Mouse (Mus musculus) olfactory bulb, adult 2 months (tissue): ENCODE measurements around the gene Erc2.

Experiments used
- CTCF ChIP-seq: fragments of 200-500 bp; IDR thresholded peaks from 2 replicates; pipeline ENCODE4 v1.5.1; 2012; ENCODE audit warnings: low read depth, mild to moderate bottlenecking, low read length, moderate library complexity; ENCODE audit not compliant: insufficient read depth
- POLR2A ChIP-seq: fragments of 200-500 bp; IDR thresholded peaks from 2 replicates; pipeline ENCODE4 v1.6.1; 2012; ENCODE audit warnings: mild to moderate bottlenecking, low read depth, low read length, moderate library complexity; ENCODE audit not compliant: insufficient read depth

DNA sequence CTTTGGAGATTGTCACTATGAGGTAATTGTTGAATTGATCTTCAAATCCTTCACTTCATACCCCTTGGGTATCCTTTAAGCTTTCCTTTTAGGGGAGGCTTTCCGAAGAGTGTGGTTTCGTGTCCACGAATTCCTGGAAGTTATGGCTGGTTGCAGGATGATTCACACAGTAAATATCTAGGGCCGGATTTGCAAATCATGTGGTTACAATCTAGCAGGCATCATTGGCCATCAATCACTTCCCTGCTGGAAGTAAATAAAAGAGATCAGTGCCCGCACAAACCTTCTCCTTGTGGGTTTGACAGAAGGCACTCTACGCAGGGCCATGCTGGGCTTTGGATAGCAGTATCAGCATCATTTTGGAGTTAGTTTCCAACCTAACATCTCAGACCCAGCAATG is 201.7 kb downstream of the Erc2 start:
- TF ChIP-seq POLR2A (no peak), CTCF (no peak)
